8 mouse cellular contexts compared by ENCODE assay signal in the genomic region with DNA sequence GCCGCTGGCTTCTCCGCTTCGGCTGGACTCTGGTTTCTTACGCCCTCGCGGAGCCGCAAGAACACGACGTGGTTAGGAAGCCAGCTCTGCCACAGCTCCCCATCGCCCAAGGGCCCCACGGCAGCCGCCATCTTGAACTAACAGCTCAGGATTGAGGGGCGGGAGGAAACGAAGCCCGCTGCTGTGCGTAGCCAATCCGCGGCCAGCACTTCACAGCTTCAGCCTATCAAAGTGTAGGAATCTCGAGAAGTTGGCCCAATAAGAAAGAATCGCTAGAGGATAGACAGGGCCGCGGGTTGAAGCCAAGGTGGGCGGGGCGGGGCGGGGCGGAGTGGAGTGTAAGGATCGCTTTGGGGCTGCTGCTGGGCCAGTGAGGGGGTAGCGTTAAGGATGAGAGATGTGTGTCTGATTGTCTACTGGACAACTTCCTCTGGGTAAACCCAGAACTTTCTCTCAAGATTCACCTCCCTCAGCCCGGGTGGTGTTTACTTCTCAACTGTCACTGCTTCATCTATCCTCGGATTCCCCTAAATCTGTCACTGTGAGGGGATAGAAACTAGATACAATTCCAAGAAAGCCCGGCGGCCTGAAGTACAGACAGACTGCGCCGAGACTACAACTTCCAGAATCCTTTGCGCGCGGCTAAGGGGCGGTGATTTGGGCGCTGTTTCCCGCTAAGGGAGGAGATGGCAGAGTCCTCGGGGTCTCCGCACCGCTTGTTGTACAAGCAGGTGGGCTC. TPM values are rescaled to one million over a fixed set of nuclear protein-coding genes. Genes with fewer than 3 reads are reported as not detected.
DNase-seq lines count a peak whose midpoint lies in the region; ATAC-seq and TF ChIP-seq lines count a peak whose summit lies in the region.

Nup88 (minus strand) TSS at position 153 of the 739 bp plus-strand sequence.
Rpain (plus strand) TSS at position 393 of the 739 bp plus-strand sequence.

- peak within 1 kb of the TSS; percentile 88 for H3K4me2 ChIP-seq in forebrain, embryonic 13.5 days
- H3K4me2 ChIP-seq in liver, postnatal 0 days (ENCODE audit: low read depth, low read length), result peak within 1 kb of the TSS; percentile 79
- H3K4me2 ChIP-seq in neural tube, embryonic 14.5 days (ENCODE audit: low read depth, low read length), result peak within 1 kb of the TSS; percentile 90

- peaks cover 39% of the 10 kb centered on the region for H3K36me3 ChIP-seq in ES-Bruce4 (ENCODE audit: control insufficient read depth, insufficient read depth, low read length, poor library complexity, severe bottlenecking)
- peaks cover 44% of the 10 kb centered on the region for H3K36me3 ChIP-seq in forebrain, embryonic 13.5 days (ENCODE audit: poor library complexity, severe bottlenecking)
- peaks cover 41% of the 10 kb centered on the region for H3K36me3 ChIP-seq in liver, postnatal 0 days (replicated peaks; ENCODE audit: insufficient read depth, low read length)
- H3K36me3 ChIP-seq in neural tube, embryonic 14.5 days (ENCODE audit: control insufficient read depth, insufficient read depth, low read length), result peaks cover 29% of the 10 kb centered on the region

- DNase-seq in heart, postnatal 10 days, result peak; percentile 94 to 96
- peak; percentile 92 for DNase-seq in large intestine, adult 2 months (ENCODE audit: low read depth, low spot score)
- DNase-seq in liver, postnatal 0 days, result peak; percentile 95
- peak; percentile 89 for DNase-seq in testis, postnatal 10 days (ENCODE audit: low spot score)

- ATAC-seq in cerebellum, adult (ENCODE audit: insufficient number of reproducible peaks, low FRiP score, low TSS enrichment), result peak; percentile 98
- ATAC-seq in forebrain, embryonic 13.5 days, result peak; percentile 99
- peak; percentile 92 for ATAC-seq in liver, postnatal 0 days
- peak; percentile 98 for ATAC-seq in neural tube, embryonic 14.5 days (ENCODE audit: low read depth)

- TF ChIP-seq EP300 in ES-Bruce4 (IDR thresholded peaks at IDR 0.05; ENCODE audit: insufficient read depth, low read depth, low read length), result no peak
- peak; percentile 45 for TF ChIP-seq EP300 in liver, postnatal 0 days (IDR thresholded peaks at IDR 0.05; ENCODE audit: low read depth)

- no peaks in the 10 kb centered on the region for H3K4me1 ChIP-seq in ES-Bruce4 (ENCODE audit: control insufficient read depth, insufficient read depth, low read length)
- peaks cover 24% of the 10 kb centered on the region for H3K4me1 ChIP-seq in forebrain, embryonic 13.5 days
- H3K4me1 ChIP-seq in liver, postnatal 0 days (ENCODE audit: insufficient read depth), result peaks cover 20% of the 10 kb centered on the region
- peaks cover 15% of the 10 kb centered on the region; the same call in 1 of the 2 replicates for H3K4me1 ChIP-seq in neural tube, embryonic 14.5 days (ENCODE audit: control insufficient read depth, insufficient read depth, low read length)

- peak within 1 kb of the TSS; percentile 83 for H3K9ac ChIP-seq in ES-Bruce4 (ENCODE audit: low read depth, poor library complexity, severe bottlenecking)
- peak within 1 kb of the TSS; percentile 81 for H3K9ac ChIP-seq in forebrain, embryonic 13.5 days
- H3K9ac ChIP-seq in liver, postnatal 0 days (replicated peaks), result peak within 1 kb of the TSS; percentile 96
- peak within 1 kb of the TSS; percentile 88 for H3K9ac ChIP-seq in neural tube, embryonic 14.5 days (replicated peaks; ENCODE audit: low read depth, low read length)

- H3K9me3 ChIP-seq in ES-Bruce4 (replicated peaks; ENCODE audit: control insufficient read depth, insufficient read depth, low read length, poor library complexity, severe bottlenecking), result no peaks in the 10 kb centered on the region
- H3K9me3 ChIP-seq in forebrain, embryonic 13.5 days (replicated peaks), result no peaks in the 10 kb centered on the region
- no peaks in the 10 kb centered on the region for H3K9me3 ChIP-seq in liver, postnatal 0 days (ENCODE audit: low read length)
- no peaks in the 10 kb centered on the region for H3K9me3 ChIP-seq in neural tube, embryonic 14.5 days (ENCODE audit: control insufficient read depth, low read length)

- under 1% methylated on average over 43 of the region's 43 CpGs for WGBS in forebrain, embryonic 13.5 days
- under 1% methylated on average over 43 of the region's 43 CpGs for WGBS in large intestine, adult 2 months
- 2% methylated on average over 42 of the region's 43 CpGs for WGBS in liver, postnatal 0 days (ENCODE audit: insufficient replicate concordance)
- under 1% methylated on average over 43 of the region's 43 CpGs for WGBS in neural tube, embryonic 14.5 days

- intact Hi-C loops in heart, postnatal 10 days (cut with DNase I), result no loop called here

- peak within 1 kb of the TSS; percentile 91 for H3K4me3 ChIP-seq in ES-Bruce4 (ENCODE audit: low read depth, low read length)
- H3K4me3 ChIP-seq in forebrain, embryonic 13.5 days, result peak within 1 kb of the TSS; percentile 71
- peak within 1 kb of the TSS; percentile 94 for H3K4me3 ChIP-seq in liver, postnatal 0 days (ENCODE audit: low read depth, low read length)
- H3K4me3 ChIP-seq in neural tube, embryonic 14.5 days (ENCODE audit: low read depth, low read length), result peak within 1 kb of the TSS; percentile 89

- no peaks in the 10 kb centered on the region for H3K27me3 ChIP-seq in ES-Bruce4 (ENCODE audit: control insufficient read depth, insufficient read depth, low read length, poor library complexity, severe bottlenecking)
- no peaks in the 10 kb centered on the region for H3K27me3 ChIP-seq in forebrain, embryonic 13.5 days
- no peaks in the 10 kb centered on the region for H3K27me3 ChIP-seq in liver, postnatal 0 days (ENCODE audit: insufficient read depth, low read length)
- H3K27me3 ChIP-seq in neural tube, embryonic 14.5 days (ENCODE audit: control insufficient read depth, insufficient read depth, low read length), result no peaks in the 10 kb centered on the region

- TF ChIP-seq POLR2A in ES-Bruce4 (IDR thresholded peaks at IDR 0.05; ENCODE audit: insufficient read depth, low read length), result peak; percentile 43

- H3K27ac ChIP-seq in ES-Bruce4 (ENCODE audit: insufficient read depth, low read length), result peak within 1 kb of the TSS; percentile 47; the same call in 1 of the 2 replicates
- peak within 1 kb of the TSS; percentile 91 for H3K27ac ChIP-seq in forebrain, embryonic 13.5 days
- peak within 1 kb of the TSS; percentile 91 for H3K27ac ChIP-seq in liver, postnatal 0 days (ENCODE audit: low read depth)
- H3K27ac ChIP-seq in neural tube, embryonic 14.5 days (ENCODE audit: low read depth, low read length), result peak within 1 kb of the TSS; percentile 85

- TF ChIP-seq CTCF in ES-Bruce4 (IDR thresholded peaks at IDR 0.05; ENCODE audit: low read depth, low read length), result no peak
- no peak for TF ChIP-seq CTCF in liver, postnatal 0 days (IDR thresholded peaks at IDR 0.05; ENCODE audit: low read depth)

RNA-seq across cellular contexts. Expression of gene Nup88, which starts in this region (rescaled TPM):
- 219 and 227 TPM in 2 replicates for polyA plus RNA-seq in ES-Bruce4 (2011; ENCODE audit: insufficient read depth, insufficient read length, low read depth, missing spikeins)
- 153 and 162 TPM in 2 replicates for polyA plus RNA-seq in forebrain, embryonic 13.5 days (2015; fragmentation: Nextera tagmentation; extraction: Ambion mirVana)
- 10 to 100 TPM; 53.9 to 59.6 TPM for total RNA-seq in heart, postnatal 10 days (2021)
- polyA plus RNA-seq in large intestine, adult 2 months (2012; rRNA removed), result 20.4 and 29.9 TPM in 2 replicates
- 31.6 and 33.1 TPM in 2 replicates for polyA plus RNA-seq in liver, postnatal 0 days (2015; fragmentation: Nextera tagmentation; extraction: Ambion mirVana)
- polyA plus RNA-seq in neural tube, embryonic 14.5 days (2014; fragmentation: Nextera tagmentation; extraction: Ambion mirVana), result 130 and 131 TPM in 2 replicates

RNA-seq across cellular contexts. Expression of gene Rpain, which starts in this region (rescaled TPM):
- polyA plus RNA-seq in ES-Bruce4 (2011; ENCODE audit: insufficient read depth, insufficient read length, low read depth, missing spikeins), result 49.5 TPM in 2 replicates
- polyA plus RNA-seq in forebrain, embryonic 13.5 days (2015; fragmentation: Nextera tagmentation; extraction: Ambion mirVana), result 92.5 and 96.0 TPM in 2 replicates
- total RNA-seq in heart, postnatal 10 days (2021), result 10 to 100 TPM; 14.4 to 18.8 TPM
- 24.4 and 28.0 TPM in 2 replicates for polyA plus RNA-seq in large intestine, adult 2 months (2012; rRNA removed)
- 51.4 and 51.7 TPM in 2 replicates for polyA plus RNA-seq in liver, postnatal 0 days (2015; fragmentation: Nextera tagmentation; extraction: Ambion mirVana)
- 64.5 and 70.6 TPM in 2 replicates for polyA plus RNA-seq in neural tube, embryonic 14.5 days (2014; fragmentation: Nextera tagmentation; extraction: Ambion mirVana)

Comparison
In these comparisons a context has a peak if more than half of its experiments do, and no peak if none do; other contexts are left out.
1. Peak in every context shown above with its lines: DNase-seq, ATAC-seq, H3K4me3 ChIP-seq and H3K27ac ChIP-seq.